Mouse (Mus musculus) layer of hippocampus, adult 8-10 months (tissue): Measurements from ENCODE around the gene Tbc1d16. TPM values are rescaled to one million over a fixed set of nuclear protein-coding genes. Genes with fewer than 3 reads are reported as not detected.

Experiments used
- DNase-seq, 2 experiments: peaks; one replicate each; pipeline ENCODE4 v3.0.0; 2022; ENCODE audit warnings: low spot score in 2 of 2
- total RNA-seq, 4 experiments: library from RNA; stranded (reverse); gene quantifications; 2 replicates each; pipeline ENCODE4 v1.2.4; 2022

Gene Tbc1d16
- total RNA-seq, 4 experiments from 2014 or later: 35.4 to 39.4 (median 36.7) TPM

DNA sequence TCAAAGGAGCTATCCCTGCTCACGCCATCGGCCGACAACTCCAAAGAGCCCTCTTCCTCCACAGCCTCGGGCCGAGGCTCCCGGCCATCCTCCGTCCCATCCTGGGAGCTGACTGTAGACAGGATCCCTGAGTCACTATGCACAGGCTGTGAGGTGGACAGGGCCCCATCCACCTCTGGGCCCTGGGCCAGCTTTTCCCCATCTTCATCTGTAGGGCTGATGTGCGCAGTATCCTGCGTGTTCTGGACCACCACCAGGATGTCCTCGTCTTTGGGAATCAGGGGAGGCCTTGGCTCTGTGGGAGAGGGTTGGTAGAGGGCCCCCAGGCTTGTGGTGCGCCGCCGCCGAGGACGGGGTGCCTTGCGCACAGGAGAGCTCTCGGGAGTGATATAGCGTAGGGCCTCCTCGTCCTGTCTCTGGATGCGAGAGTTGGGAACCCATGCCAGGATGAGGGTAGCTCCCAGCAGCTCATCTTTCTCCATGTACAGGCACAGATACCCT, 19.4 kb downstream of the Tbc1d16 start:
- no peak for DNase-seq

DNA sequence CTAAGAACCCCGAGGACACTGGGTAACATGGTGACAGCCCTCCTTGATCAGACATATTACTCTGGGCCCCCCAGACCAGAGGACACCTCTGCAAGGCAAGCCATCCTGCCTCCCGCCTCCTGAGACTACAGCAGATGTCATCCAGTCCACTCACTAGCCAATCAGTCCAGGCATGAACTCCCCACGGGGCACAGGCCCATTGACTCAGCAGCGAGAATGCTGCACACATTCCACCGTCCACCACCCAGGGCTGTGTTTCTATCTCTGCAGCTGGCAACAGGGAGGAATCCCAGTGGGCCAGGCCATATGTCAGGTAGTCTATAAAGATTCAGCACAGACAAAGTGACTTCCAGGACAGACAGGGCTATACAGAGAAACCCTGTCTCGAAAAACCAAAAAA, 20.3 kb downstream of the Tbc1d16 start:
- no peak for DNase-seq

DNA sequence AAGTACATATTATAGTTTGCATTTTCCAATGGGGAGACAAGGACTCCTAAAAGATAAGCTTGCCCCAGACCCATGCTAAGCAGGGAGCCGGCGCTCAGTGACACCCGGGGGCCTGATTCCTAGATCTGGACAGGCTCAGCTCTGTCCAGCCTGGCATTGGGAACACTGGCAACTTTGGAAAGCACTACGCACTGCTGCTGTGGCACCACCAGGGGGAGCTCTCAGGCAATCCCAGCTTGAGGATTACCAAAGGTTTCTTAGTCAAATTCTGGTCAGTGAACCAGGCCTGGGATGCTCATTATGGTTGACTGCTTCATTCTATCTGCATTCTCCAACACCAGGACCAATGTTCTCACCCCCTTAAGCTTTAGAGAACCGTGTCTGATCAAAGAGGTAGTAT, 21.7 kb downstream of the Tbc1d16 start:
- peak in 1 of 2 experiments; percentile 55 for DNase-seq

DNA sequence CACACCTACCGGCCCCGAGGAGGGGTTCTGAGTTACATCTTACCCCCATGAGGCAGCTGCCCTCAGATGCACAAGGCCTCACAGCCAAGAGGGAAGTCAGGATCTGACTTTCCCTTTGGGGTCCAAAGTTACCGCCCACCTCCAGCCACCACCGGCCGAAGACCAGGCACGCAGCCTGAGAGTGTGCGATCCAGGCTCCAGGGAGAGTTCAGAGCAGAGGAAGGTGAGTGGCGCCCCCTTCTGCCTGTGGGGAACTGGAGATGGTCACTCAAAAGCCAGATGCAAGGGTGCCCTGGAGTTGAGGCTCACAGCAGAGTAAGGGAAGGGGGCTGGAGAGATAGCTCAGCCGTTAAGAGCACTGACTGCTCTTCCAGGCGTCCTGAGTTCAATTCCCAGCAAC, 22.6 kb downstream of the Tbc1d16 start:
- DNase-seq: no peak

- DNase-seq: no peak
Measured at GRCm38 (mm10) chr11:119203423-119203822, 24.9 kb downstream of the Tbc1d16 start.

- DNase-seq: no peak
Measured at GRCm38 (mm10) chr11:119199233-119199601, 29.1 kb downstream of the Tbc1d16 start.

- peak; percentile 69 to 82 for DNase-seq
Measured at GRCm38 (mm10) chr11:119198564-119199232, 29.6 kb downstream of the Tbc1d16 start.

DNA sequence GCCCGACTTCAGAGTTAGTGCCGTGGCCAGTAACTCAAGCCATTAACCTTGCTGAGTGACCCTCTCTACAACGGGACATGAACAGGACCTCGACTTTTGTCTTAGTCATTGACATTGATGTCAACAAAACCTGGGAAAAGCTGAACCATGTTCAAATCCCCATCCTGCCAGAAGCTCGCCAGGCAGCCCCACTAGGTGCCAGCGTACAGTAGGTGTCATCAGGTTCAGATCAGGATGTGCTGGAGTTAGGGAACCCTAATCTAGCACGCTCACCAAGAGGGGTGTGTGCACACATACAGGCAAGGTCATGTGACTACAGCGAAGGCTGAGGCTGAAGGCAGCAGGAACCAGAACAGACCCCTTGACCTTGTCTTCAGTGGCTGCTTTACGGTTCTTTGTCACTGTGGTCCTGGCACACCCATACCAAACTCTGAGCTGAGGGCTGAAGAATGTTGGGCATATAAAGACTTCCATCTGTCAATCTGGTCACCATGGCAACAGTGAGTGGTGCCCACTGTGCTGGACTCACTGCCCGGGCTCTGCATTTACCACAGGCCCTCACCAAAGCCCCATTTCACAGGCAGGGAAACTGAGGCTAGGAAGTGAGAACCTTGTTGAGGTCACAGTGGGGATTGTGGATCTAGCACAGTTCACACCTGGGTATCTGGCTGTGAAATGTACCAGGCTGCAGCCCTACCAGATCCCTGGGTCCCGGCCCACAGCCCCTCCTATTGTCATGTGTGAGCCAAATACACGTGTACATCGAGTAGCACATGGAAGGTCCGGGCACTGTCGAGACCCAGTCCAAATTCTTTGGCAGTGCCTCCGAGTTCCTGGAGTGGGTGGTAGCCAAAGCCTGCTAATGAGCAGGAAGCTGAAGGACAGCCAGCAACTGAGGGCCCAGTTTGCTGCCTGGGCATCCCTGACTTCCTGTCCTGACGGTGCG, 30.4 kb downstream of the Tbc1d16 start:
- no peak for DNase-seq

- no peak for DNase-seq
Measured at GRCm38 (mm10) chr11:119192605-119193004, 35.7 kb downstream of the Tbc1d16 start.

DNA sequence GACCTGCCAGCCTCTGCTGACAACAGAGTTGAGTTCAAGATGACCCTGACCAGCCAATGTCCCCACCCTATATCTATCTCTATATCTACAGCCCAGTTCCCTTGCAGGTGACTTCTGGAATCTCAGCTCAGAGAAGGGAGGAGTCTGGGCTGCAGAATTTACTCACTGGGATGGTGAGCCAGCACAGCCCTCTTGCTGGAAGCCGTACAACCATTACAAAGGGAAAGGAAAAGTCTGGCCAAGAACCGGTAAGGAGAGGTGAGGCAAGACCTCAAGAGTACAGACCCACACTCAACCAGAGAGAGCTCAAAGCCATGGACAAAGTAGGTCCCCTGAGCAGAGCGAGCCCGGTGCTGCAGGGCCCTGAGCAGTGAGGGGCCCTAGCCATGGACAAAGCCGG, 36.1 kb downstream of the Tbc1d16 start:
- no peak for DNase-seq

DNA sequence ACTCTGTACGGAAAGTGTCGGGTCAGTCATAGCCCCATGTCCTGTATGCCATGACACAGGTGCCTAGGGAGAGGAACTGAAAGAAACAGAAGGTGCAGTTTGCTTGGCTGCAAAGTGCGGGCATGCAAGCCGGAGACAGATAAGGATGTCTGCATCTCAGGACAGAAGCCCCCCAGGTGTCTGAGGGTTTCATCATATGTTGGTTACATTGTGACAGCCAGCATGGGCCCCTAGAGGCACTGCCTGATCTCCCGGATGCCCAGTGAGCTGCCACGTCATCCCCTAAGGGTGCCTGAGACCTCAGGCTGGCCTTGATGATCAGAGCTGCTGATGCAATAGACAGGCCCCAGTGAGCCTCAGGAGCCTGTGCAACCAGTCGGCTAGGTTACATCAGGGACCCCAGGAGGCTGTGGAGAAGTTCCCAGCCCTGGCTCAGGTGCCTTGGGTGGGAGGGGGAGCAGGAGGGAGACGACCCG, 36.7 kb downstream of the Tbc1d16 start:
- DNase-seq: no peak

DNA sequence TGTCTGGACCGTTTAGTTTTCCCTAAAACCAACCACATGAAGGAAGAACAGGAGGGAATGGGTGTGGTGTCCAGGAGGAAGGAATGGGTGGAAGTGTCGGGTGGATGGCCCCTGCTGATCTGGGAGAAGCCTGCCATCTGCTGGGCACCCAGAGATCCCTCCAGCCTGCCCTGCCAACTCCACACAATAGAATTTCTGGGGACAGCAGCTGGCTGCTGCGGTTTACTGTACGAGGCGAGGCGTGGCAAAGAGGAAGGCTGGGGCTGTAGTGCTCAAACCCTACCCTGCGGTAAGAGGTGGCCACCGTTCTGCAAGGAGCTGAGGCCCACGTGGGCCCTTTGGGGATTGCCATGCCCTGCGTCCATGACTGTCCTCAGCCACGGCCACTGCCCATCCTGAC, 37.8 kb downstream of the Tbc1d16 start:
- peak in 1 of 2 experiments; percentile 62 for DNase-seq

DNA sequence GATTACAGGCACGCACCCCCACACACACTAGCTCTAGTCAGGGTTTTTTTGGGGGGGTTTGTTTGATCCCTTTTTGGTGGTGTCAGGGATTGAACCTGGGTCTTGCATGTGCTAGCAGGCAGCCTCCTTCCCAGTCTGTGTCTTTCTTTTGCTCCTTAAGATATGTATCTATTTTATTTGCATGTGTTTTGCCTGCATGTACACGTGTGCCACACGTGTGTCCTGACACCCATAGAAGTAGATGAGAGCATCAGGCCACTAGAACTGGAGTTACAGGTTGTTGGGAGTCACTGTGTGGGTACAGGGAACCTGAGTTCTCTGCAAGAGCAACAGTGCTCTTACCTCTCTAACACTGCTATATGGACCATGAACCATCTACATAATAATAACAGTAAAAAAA, 39.0 kb downstream of the Tbc1d16 start:
- no peak for DNase-seq

GRCm38 (mm10) chr11:119188389-119188788, 39.9 kb downstream of the Tbc1d16 start:
- no peak for DNase-seq

DNA sequence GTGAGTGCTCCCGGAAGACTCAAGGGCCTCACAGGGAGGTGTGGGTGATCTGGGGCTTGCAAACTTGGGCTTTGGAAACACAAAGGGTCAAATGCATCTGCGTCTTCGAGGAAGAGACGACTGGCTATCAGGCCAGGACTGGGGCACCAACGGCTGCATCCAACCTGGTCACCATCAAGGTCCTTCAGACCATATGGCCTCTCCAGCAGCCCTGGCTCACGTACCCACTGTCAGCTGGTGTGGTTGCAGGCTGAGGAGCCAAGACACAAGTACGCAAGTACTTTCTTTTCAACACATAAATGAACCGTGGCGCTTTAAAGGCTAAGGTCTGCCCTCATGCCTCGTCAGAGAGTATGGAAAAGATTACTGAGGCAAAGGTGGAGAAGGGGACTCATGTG, 40.5 kb downstream of the Tbc1d16 start:
- DNase-seq: no peak

DNA sequence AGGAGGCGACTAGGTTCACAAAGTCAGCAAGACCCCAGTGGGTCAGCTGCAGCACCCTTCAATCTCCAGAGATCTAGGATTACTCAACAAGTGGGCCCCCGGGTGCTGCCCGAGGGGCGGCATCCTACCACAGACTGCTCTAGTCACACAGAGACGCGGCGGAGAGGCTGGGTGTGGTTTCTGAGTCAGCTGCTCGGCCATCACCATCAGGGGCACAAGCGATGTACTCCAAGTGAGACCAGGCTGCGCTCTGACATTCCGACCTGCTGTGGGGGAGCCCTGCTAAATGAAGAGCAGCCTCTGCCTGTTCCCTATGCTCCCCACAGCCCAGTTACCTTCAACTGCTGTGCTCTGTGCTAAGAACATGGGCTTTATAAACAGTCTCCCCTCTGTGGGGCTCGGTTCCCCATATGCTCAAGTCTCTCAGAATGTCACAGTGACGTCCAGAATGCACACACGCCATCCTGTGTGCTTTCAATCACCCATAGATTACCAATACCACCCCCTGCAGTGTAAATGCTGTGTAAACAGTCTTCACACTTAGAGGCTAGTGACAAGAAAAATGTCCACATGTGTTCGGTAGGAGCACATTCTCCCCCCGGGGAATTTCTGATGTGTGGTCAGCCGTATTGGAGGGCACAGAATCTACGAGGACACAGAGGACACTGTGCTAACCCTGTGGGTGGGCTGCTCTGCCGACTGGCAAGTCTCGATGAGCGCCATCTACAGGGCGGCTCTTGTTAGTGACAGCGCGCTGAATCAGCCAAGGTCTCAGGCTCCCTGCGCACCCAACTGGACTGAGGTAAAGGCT, 41.1 kb downstream of the Tbc1d16 start:
- DNase-seq: peak in 1 of 2 experiments; percentile 57

GRCm38 (mm10) chr11:119186381-119186780, 41.9 kb downstream of the Tbc1d16 start:
- DNase-seq: no peak

- no peak for DNase-seq
Measured at GRCm38 (mm10) chr11:119183684-119184310, 44.5 kb downstream of the Tbc1d16 start.

- no peak for DNase-seq
Measured at GRCm38 (mm10) chr11:119181861-119182395, 46.4 kb downstream of the Tbc1d16 start.

- no peak for DNase-seq
Measured at GRCm38 (mm10) chr11:119180824-119181582, 47.3 kb downstream of the Tbc1d16 start.
